Mouse (Mus musculus) liver, adult 2 months (tissue): ENCODE data around the gene 4930519G04Rik. TPM values are rescaled to one million over a fixed set of nuclear protein-coding genes. Genes with fewer than 3 reads are reported as not detected.

ENCODE experiments used
- DNase-seq: peaks from one replicate; pipeline ENCODE4 v3.0.0-alpha.2; 2011; ENCODE audit warnings: low read depth, low spot score; ENCODE audit errors: extremely low read depth
- H3K27ac ChIP-seq: fragments of 200-500 bp; replicated peaks from 2 replicates; pipeline ENCODE4 v1.5.1; 2012; ENCODE audit warnings: low read depth, mild to moderate bottlenecking, control low read depth, inconsistent platforms, low read length; ENCODE audit not compliant: insufficient read depth
- H3K27me3 ChIP-seq: fragments of 200-500 bp; 2 replicates; pipeline ENCODE4 v1.6.1; 2012; ENCODE audit warnings: mild to moderate bottlenecking, moderate library complexity, low read length, inconsistent platforms; ENCODE audit not compliant: control insufficient read depth, insufficient read depth
- H3K36me3 ChIP-seq: fragments of 200-500 bp; 2 replicates; pipeline ENCODE4 v1.6.1; 2012; ENCODE audit warnings: low read length, inconsistent platforms; ENCODE audit not compliant: control insufficient read depth, insufficient read depth
- H3K4me1 ChIP-seq: fragments of 200-500 bp; 2 replicates; pipeline ENCODE4 v1.6.1; 2011; ENCODE audit warnings: low read length; ENCODE audit not compliant: control insufficient read depth, insufficient read depth
- H3K4me3 ChIP-seq: fragments of 200-500 bp; 2 replicates; pipeline ENCODE4 v1.5.1; 2011; ENCODE audit warnings: low read depth, mild to moderate bottlenecking, control low read depth, low read length, moderate library complexity; ENCODE audit not compliant: insufficient read depth
- H3K79me2 ChIP-seq: fragments of 200-500 bp; 2 replicates; pipeline ENCODE4 v1.6.1; 2012; ENCODE audit warnings: inconsistent platforms, mild to moderate bottlenecking, low read length, moderate library complexity; ENCODE audit not compliant: control insufficient read depth, insufficient read depth
- H3K9ac ChIP-seq: fragments of 200-500 bp; 2 replicates; pipeline ENCODE4 v1.6.1; 2012; ENCODE audit warnings: low read depth, mild to moderate bottlenecking, control low read depth, inconsistent platforms, low read length
- CTCF ChIP-seq: fragments of 200-500 bp; IDR thresholded peaks from 2 replicates; pipeline ENCODE4 v1.5.1; 2011; ENCODE audit warnings: low read depth, low read length, control low read depth
- POLR2A ChIP-seq: fragments of 200-500 bp; IDR thresholded peaks from 2 replicates; pipeline ENCODE4 v1.6.1; 2011; ENCODE audit warnings: low read length, control low read depth; ENCODE audit not compliant: insufficient read depth; ENCODE audit errors: extremely low read depth
- WGBS: fragments of 180-500 bp; shearing (Covaris S2); methylation state at CpG from one replicate; pipeline ENCODE4 v1.1.7; 2018; 5-methylcytosine and 5-hydroxymethylcytosine counted together
- polyA plus RNA-seq: library from polyadenylated mRNA; depleted of rRNA; stranded (reverse); fragments of >200 nt; gene quantifications from 2 replicates; pipeline ENCODE4 v1.2.3, GENCODE M21; 2012
- total RNA-seq: library from RNA; depleted of rRNA; stranded (reverse); fragments of >200 nt; gene quantifications from 2 replicates; pipeline ENCODE4 v1.2.3, GENCODE M21; 2014

The 4930519G04Rik gene
- total and polyA plus RNA-seq, 2 experiments: not detected

DNA sequence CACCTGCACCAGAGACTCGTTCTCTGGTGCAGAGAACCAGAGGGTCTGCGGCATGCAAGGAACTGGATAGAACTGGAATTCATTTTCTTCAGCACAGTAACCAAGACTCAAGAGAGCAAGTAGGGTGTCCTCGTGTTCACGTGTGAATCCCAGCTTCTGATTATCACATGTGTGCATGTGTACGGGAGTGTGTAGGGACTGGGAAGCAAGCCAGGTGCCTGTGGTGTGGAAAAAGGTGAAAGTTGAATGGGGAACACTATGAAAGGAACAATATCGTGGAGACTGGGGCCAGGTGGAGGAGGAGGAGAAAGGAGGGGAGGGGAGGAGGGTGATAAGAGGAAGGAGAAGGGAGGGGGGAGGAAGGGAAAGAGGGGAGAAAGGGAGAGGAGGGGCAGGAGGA lies 33.3 kb downstream of the 4930519G04Rik start:
- H3K79me2 ChIP-seq: no peaks in the 10 kb centered on the region
- no peak overlapping the region; the same call in 1 of the 2 replicates for H3K27ac ChIP-seq
- TF ChIP-seq POLR2A (no peak), CTCF (no peak)
- H3K4me3 ChIP-seq: no peak overlapping the region
- 41% methylated on average over 6 of the region's 6 CpGs for WGBS
- no peaks in the 10 kb centered on the region for H3K27me3 ChIP-seq
- H3K9ac ChIP-seq: no peak overlapping the region
- H3K36me3 ChIP-seq: no peaks in the 10 kb centered on the region
- peak; percentile 55 for DNase-seq
- peaks cover 3% of the 10 kb centered on the region for H3K4me1 ChIP-seq

DNA sequence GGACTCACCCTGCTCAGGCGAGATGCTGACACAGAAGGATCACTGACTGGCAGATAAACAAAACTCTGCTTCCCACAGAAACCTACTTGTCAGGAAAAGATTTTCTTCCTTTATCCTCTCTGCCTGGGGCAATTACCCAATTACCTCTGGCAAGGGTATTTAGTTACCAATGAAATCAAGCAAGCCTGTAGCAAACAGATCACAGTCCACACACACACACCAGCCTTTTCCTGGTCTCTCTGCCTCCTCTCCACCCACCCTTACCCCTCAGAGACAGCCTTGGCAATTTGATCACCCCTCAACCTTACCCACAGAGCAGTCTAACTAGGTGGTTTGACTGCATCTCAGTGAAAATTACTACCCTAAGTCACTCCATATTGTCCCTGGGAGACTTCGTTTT lies 35.5 kb downstream of the 4930519G04Rik start:
- H3K79me2 ChIP-seq: no peaks in the 10 kb centered on the region
- no peak for TF ChIP-seq POLR2A
- TF ChIP-seq CTCF: no peak
- WGBS: 72% methylated on average over 2 of the region's 2 CpGs
- H3K27ac ChIP-seq: no peak overlapping the region
- peaks cover 3% of the 10 kb centered on the region for H3K4me1 ChIP-seq
- H3K4me3 ChIP-seq: no peak overlapping the region
- no peak overlapping the region for H3K9ac ChIP-seq
- H3K27me3 ChIP-seq: no peaks in the 10 kb centered on the region
- H3K36me3 ChIP-seq: no peaks in the 10 kb centered on the region
- DNase-seq: peak; percentile 63

DNA sequence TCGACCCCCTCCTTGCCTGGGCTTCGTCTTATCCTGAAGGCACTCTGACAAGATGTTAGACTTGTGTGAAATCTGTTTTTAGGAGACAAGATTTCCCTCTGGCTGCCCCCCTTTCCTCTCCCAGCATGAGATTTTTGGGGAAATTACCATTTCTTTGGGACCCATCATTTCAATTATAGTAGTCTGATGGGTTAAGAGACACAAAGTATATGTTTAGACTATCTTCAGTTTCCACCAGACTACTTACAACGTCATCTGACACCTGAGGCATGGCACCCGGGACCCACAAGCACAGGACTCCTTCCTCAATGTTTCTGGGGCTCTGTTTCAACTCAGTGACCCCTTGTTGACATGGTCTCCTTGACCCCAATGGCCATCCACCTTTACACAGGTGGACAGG lies 42.1 kb downstream of the 4930519G04Rik start:
- H3K27me3 ChIP-seq: no peaks in the 10 kb centered on the region
- H3K36me3 ChIP-seq: no peaks in the 10 kb centered on the region
- no peak overlapping the region for H3K27ac ChIP-seq
- no peaks in the 10 kb centered on the region for H3K4me1 ChIP-seq
- no peak for TF ChIP-seq POLR2A
- TF ChIP-seq CTCF: no peak
- 97% methylated on average over 4 of the region's 4 CpGs for WGBS
- DNase-seq: no peak
- no peaks in the 10 kb centered on the region for H3K79me2 ChIP-seq
- no peak overlapping the region for H3K4me3 ChIP-seq
- no peak overlapping the region for H3K9ac ChIP-seq

DNA sequence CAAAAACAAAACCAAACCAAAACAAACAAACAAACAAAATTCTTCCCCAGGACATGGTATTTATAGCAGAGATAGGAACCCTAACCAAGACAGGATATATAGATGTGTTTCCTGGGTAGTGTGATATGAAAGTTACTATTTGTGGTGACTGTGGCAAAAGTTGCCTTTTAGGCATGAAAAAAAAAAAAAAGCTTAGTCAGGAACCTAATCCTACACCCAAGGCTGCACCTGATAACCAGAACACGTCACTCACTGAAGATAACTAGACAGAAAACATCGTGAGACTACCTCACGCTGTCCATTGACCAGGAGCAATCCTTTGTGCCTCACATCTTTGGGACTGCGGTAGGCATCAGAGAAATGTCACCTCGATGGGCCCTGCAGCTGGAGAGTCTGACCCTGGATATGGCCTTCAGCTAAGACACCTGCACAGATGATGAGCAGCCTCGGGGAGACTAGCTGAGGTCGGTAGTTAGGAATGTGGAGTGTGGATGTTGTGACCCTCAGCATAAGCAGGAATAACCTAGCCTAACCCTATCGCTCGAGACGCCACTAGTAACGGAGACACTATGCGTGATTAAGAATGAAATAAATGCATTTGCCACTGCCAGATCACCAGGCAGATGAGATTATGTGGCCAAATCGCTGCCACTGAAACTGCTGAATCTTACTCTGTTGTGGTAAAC lies 43.4 kb downstream of the 4930519G04Rik start, which contains the start of gene Oasl2:
Gene Oasl2 (plus strand): TSS at position 249 of the 686 bp plus-strand sequence.
- TF ChIP-seq CTCF (no peak), POLR2A (no peak)
- no peaks in the 10 kb centered on the region for H3K79me2 ChIP-seq
- peak within 1 kb of the TSS; percentile 65 for H3K9ac ChIP-seq
- WGBS: 62% methylated on average over 13 of the region's 13 CpGs
- no peaks in the 10 kb centered on the region for H3K36me3 ChIP-seq
- H3K4me1 ChIP-seq: no peaks in the 10 kb centered on the region
- H3K27me3 ChIP-seq: no peaks in the 10 kb centered on the region
- DNase-seq: no peak
- peak within 1 kb of the TSS; percentile 76 for H3K27ac ChIP-seq
- peak within 1 kb of the TSS; percentile 52 for H3K4me3 ChIP-seq

DNA sequence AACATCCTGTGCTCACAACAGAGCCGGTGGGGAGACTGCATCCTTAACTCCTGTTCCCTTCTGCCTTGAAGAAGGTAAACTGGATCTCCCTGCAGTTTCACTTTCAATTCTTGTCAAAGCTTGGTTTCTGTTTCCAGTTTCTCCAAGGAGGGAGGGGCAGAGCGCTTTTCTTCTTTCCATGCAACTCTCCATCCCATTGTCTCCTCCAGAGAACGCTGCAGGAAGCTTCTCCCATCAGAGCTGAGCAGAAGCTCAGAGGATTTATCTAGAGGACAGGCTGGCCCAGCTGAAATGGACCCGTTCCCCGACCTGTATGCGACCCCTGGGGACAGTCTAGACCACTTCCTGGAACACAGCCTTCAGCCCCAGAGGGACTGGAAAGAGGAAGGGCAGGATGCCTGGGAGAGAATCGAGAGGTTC lies 43.9 kb downstream of the 4930519G04Rik start:
- H3K4me1 ChIP-seq: no peaks in the 10 kb centered on the region
- H3K9ac ChIP-seq: peak overlapping the region; percentile 65
- no peaks in the 10 kb centered on the region for H3K27me3 ChIP-seq
- no peaks in the 10 kb centered on the region for H3K36me3 ChIP-seq
- no peaks in the 10 kb centered on the region for H3K79me2 ChIP-seq
- no peak for TF ChIP-seq POLR2A
- H3K27ac ChIP-seq: peak overlapping the region; percentile 76
- peak overlapping the region; percentile 52 for H3K4me3 ChIP-seq
- 27% methylated on average over 7 of the region's 7 CpGs for WGBS
- peak; percentile 30 for DNase-seq

DNA sequence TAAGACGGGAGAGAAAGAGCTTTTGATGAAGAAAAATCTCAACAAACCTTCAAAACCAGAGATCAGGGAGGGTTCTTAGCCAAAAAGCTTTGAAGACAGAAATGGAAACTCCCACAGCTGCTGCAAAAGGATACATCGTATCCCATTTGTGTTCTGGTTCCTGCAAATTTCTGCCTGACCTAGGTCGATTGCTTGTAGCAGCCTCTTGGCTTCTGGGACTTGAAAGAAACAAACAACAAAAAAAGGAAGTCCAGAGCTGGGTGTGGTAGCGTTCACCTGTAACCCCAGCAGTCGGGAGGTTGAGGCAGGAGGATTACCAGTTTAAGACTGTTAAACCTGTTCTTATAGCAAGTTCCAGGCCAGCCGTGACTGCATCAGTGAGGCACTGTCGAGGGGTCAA lies 45.4 kb downstream of the 4930519G04Rik start:
- Histone ChIP-seq H3K27ac (no peak overlapping the region), H3K27me3 (no peaks in the 10 kb centered on the region), H3K4me3 (peak overlapping the region; percentile 19), H3K9ac (no peak overlapping the region), H3K36me3 (no peaks in the 10 kb centered on the region), H3K79me2 (no peaks in the 10 kb centered on the region), H3K4me1 (no peaks in the 10 kb centered on the region)
- DNase-seq: no peak
- 74% methylated on average over 7 of the region's 7 CpGs for WGBS
- TF ChIP-seq CTCF (no peak), POLR2A (no peak)
